Mouse (Mus musculus) thymus, adult 2 months (tissue): ENCODE results near the gene Sema6d.

Experiments used
- CTCF ChIP-seq: fragments of 200-500 bp; IDR thresholded peaks from 2 replicates; pipeline ENCODE4 v1.5.1; 2012; ENCODE audit warnings: mild to moderate bottlenecking, control low read depth, low read length, moderate library complexity, borderline replicate concordance; ENCODE audit not compliant: control insufficient read depth, poor library complexity, insufficient read depth; ENCODE audit errors: extremely low read depth
- POLR2A ChIP-seq: fragments of 200-500 bp; IDR thresholded peaks from 2 replicates; pipeline ENCODE4 v1.6.1; 2012; ENCODE audit warnings: mild to moderate bottlenecking, low read length, control low read depth, moderate library complexity; ENCODE audit not compliant: control insufficient read depth, poor library complexity, insufficient read depth; ENCODE audit errors: extremely low read depth

- TF ChIP-seq CTCF: no peak
- TF ChIP-seq POLR2A: no peak
Observed at GRCm38 (mm10) chr2:124490010-124490801, 400.4 kb downstream of the Sema6d start.
